Mouse (Mus musculus): ENCODE results near the gene Lsg1. TPM values are rescaled to one million over a fixed set of nuclear protein-coding genes. Genes with fewer than 3 reads are reported as not detected.

Gene Lsg1
- 11.2 and 11.9 TPM in 2 replicates for polyA plus RNA-seq (2012; rRNA removed)

DNA sequence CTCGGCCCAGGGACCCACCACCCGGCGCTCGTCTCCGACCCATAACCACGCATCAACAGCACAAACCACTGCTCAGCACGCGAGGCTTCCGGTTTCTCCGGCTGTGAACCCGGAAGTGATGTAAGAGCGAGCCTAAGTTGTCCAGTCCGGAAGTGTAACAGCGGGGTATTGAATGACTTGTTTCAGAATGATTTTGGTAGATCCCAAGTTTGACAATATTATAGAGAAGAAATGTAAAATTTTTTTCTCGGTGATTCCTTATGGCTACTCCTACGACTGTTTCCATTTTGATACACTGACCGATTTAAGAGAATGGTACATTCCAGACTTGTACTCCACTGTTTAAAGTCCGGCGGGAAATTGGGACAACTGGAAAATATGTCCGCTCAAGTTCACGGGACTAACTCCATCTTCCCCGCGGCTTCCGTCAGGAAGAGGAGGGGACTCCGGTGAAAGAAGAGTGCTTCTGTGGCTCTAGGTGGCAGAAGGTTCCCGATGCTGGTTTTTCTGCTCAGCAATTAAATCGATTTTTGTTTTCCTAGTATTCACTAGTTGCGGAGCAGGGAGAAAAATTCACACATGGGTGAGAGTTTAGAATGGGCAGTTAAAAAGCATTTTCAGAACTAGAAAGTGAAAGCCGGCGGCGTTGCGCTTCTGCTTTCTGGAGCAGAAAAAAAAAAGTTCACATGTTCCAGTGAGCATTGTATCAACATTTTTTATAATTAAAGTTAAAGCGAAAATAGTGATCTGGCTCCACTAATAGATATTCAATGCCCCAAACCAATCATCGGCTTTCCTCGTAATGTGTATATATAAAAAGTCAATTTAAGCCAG lies at the start of gene Lsg1:
Lsg1 (minus strand) TSS at position 99 of the 834 bp plus-strand sequence.
- peak within 1 kb of the TSS; percentile 100 for H3K4me3 ChIP-seq (ENCODE audit: control insufficient read depth, low read depth, low read length)
- peak within 1 kb of the TSS; percentile 97 for H3K27ac ChIP-seq (ENCODE audit: control insufficient read depth, insufficient read depth, low read depth, low read length)
- no peaks in the 10 kb centered on the region for H3K27me3 ChIP-seq (ENCODE audit: control insufficient read depth, insufficient read depth, low read length)
- peaks cover 3% of the 10 kb centered on the region for H3K36me3 ChIP-seq (ENCODE audit: control insufficient read depth, insufficient read depth, low read length)
- H3K4me1 ChIP-seq (ENCODE audit: control insufficient read depth, insufficient read depth, low read length) = peaks cover 2% of the 10 kb centered on the region
- TF ChIP-seq CTCF (IDR thresholded peaks at IDR 0.05; ENCODE audit: control insufficient read depth, insufficient read depth, insufficient replicate concordance, low read depth, low read length) (no peak), POLR2A (IDR thresholded peaks at IDR 0.05; ENCODE audit: control insufficient read depth, low read depth, low read length) (peak; percentile 66)

DNA sequence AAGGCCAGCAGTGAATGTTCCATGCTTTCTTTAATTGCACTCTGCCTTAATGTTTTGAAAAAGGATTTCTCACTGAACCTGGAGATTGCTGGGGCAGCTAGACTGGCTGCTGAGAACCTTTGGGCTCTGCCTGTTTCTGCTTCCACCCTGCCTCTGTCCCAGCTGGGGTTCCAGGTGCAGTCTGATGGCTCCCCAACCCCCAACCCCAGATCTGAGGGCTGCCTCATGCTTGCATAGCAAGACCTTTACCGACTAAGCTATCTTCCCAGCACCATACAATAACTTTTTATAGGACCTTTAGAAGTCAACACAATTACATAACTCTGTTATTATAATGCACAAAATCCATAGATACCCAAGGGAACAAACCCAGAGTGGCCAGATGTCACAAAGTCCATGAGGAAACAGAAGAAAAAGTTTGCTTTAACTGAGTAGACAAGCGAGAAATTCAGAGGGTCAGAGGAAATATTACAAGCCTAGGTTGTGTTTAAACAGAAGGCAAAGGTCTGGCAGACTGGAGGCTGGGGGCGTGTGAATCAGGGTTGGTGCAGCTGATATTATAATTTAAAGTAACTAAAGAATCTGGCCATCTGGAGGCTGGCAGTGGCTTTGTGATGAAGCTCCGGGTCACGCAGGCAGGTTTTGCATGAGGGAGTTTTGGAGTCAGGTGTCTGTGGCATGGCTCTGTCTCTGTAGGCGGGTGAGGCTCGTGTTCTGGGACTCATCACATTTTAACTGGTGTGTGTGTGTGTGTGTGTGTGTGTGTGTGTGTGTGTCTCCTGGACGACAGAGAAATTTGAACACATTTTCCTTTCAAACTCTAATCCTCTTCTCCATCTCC lies 46.7 kb upstream of the Lsg1 start:
- TF ChIP-seq POLR2A (IDR thresholded peaks at IDR 0.05; ENCODE audit: control insufficient read depth, low read depth, low read length) (no peak), CTCF (IDR thresholded peaks at IDR 0.05; ENCODE audit: control insufficient read depth, insufficient read depth, insufficient replicate concordance, low read depth, low read length) (no peak)
- Histone ChIP-seq H3K27me3 (ENCODE audit: control insufficient read depth, insufficient read depth, low read length) (no peaks in the 10 kb centered on the region), H3K4me1 (ENCODE audit: control insufficient read depth, insufficient read depth, low read length) (no peaks in the 10 kb centered on the region), H3K4me3 (ENCODE audit: control insufficient read depth, low read depth, low read length) (no peak overlapping the region), H3K27ac (ENCODE audit: control insufficient read depth, insufficient read depth, low read depth, low read length) (no peak overlapping the region), H3K36me3 (ENCODE audit: control insufficient read depth, insufficient read depth, low read length) (no peaks in the 10 kb centered on the region)

DNA sequence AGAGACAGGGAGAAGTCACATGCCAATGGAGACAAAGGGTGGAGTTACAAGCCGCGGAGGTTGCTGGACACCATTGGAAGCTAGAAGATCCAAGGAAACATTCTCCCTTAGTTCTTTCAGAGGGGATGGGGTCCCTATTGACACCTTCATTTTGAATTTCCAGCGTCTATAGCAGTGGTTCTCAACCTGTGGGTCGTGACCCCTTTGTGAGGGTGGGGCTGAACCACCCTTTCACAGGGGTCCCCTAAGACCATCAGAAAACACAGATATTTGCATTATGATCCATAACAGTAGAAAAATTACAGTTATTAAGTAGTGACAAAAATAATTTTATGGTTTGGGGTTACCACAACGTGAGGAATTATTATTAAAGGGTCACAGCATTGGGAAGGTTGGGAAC lies 42.1 kb upstream of the Lsg1 start:
- H3K36me3 ChIP-seq (ENCODE audit: control insufficient read depth, insufficient read depth, low read length) = no peaks in the 10 kb centered on the region
- H3K27me3 ChIP-seq (ENCODE audit: control insufficient read depth, insufficient read depth, low read length) = no peaks in the 10 kb centered on the region
- no peak overlapping the region for H3K27ac ChIP-seq (ENCODE audit: control insufficient read depth, insufficient read depth, low read depth, low read length)
- H3K4me1 ChIP-seq (ENCODE audit: control insufficient read depth, insufficient read depth, low read length) = no peaks in the 10 kb centered on the region; the same call in 1 of the 2 replicates
- no peak for TF ChIP-seq POLR2A (IDR thresholded peaks at IDR 0.05; ENCODE audit: control insufficient read depth, low read depth, low read length)
- no peak for TF ChIP-seq CTCF (IDR thresholded peaks at IDR 0.05; ENCODE audit: control insufficient read depth, insufficient read depth, insufficient replicate concordance, low read depth, low read length)
- H3K4me3 ChIP-seq (ENCODE audit: control insufficient read depth, low read depth, low read length) = no peak overlapping the region

DNA sequence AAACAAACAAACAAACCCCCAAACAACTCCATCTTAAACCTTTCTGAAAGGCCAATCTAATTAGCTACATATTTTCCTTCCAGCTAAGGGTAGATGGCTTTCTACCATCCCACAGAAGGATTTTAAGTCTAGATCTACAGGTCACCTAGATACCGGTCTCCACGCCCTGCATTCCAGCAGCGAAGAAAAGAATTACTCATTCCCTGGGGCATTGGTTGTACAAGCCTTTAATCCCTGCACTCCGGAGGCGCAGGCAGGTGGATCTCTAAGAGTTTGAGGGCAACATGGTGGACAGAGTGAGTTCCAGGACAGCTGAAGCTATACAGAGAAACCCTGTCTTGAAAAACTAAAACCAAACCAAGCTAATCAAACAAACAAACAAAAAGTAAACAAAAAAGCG lies 41.0 kb upstream of the Lsg1 start:
- Histone ChIP-seq H3K36me3 (ENCODE audit: control insufficient read depth, insufficient read depth, low read length) (no peaks in the 10 kb centered on the region), H3K27ac (ENCODE audit: control insufficient read depth, insufficient read depth, low read depth, low read length) (no peak overlapping the region)

DNA sequence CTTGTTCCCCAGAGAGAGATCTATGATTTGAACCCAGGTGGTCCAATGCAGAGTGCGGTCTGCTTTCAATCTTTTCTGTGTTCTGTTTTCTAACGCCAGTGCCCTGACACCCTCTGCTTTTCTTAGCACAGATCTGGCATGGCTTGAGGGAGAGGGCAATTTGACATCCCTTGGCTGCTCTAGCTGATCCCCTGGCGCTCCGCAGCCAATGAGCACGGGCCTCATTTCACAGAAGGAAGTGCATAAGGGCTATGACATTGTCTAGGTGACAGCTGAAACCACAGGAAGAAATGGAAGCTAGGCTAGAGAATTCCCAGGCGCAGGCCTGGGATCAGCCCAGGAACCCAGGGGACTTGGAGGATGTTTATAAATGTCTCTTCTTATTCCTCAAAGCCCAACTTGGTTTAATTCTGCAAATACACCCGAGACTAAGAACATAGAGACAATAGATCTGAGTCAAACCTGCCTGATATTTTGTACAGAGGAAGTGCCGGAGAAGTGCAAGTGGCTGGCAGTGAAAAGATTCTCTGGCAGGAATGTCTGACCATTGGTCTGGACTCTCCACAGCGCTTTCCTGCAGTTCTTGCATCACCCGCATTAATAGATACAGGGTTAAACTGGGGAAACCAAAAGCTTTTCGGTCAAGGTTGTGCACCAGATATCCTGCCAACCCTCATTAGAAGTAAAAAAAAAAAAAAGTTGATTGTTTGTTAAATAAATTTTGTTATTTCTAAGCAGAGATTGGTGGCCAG lies 40.4 kb upstream of the Lsg1 start:
- no peaks in the 10 kb centered on the region for H3K27me3 ChIP-seq (ENCODE audit: control insufficient read depth, insufficient read depth, low read length)
- no peak overlapping the region for H3K27ac ChIP-seq (ENCODE audit: control insufficient read depth, insufficient read depth, low read depth, low read length)
- H3K4me1 ChIP-seq (ENCODE audit: control insufficient read depth, insufficient read depth, low read length) = no peaks in the 10 kb centered on the region; the same call in 1 of the 2 replicates
- H3K36me3 ChIP-seq (ENCODE audit: control insufficient read depth, insufficient read depth, low read length) = no peaks in the 10 kb centered on the region
- TF ChIP-seq CTCF (IDR thresholded peaks at IDR 0.05; ENCODE audit: control insufficient read depth, insufficient read depth, insufficient replicate concordance, low read depth, low read length) (no peak), POLR2A (IDR thresholded peaks at IDR 0.05; ENCODE audit: control insufficient read depth, low read depth, low read length) (no peak)
- H3K4me3 ChIP-seq (ENCODE audit: control insufficient read depth, low read depth, low read length) = no peak overlapping the region

More for the DNA sequence above, 41.0 kb upstream of the Lsg1 start:
- TF ChIP-seq CTCF (IDR thresholded peaks at IDR 0.05; ENCODE audit: control insufficient read depth, insufficient read depth, insufficient replicate concordance, low read depth, low read length) = no peak
- TF ChIP-seq POLR2A (IDR thresholded peaks at IDR 0.05; ENCODE audit: control insufficient read depth, low read depth, low read length) = no peak
- Histone ChIP-seq H3K4me3 (ENCODE audit: control insufficient read depth, low read depth, low read length) (no peak overlapping the region), H3K27me3 (ENCODE audit: control insufficient read depth, insufficient read depth, low read length) (no peaks in the 10 kb centered on the region), H3K4me1 (ENCODE audit: control insufficient read depth, insufficient read depth, low read length) (no peaks in the 10 kb centered on the region; the same call in 1 of the 2 replicates)

DNA sequence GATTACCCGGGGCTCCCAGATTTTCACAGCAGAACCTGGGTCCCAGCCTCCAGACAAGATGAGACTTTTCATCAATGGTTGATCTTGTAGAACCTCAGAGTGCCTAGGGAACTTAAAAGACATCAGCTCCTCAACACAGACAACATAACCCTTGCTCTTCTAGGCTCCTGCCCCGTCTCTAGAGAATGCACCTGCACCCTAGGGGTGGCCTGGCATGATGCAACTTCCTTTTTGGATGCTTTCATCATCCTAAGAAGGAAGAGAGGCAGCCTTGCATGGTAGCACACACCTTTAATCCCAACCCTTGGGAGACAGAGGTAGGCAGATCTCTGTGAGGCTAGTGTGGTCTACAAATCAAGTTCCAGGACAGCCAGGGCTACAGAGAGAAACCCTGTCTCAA lies 37.2 kb upstream of the Lsg1 start:
- Histone ChIP-seq H3K27me3 (ENCODE audit: control insufficient read depth, insufficient read depth, low read length) (no peaks in the 10 kb centered on the region), H3K27ac (ENCODE audit: control insufficient read depth, insufficient read depth, low read depth, low read length) (no peak overlapping the region), H3K4me3 (ENCODE audit: control insufficient read depth, low read depth, low read length) (no peak overlapping the region), H3K4me1 (ENCODE audit: control insufficient read depth, insufficient read depth, low read length) (no peaks in the 10 kb centered on the region; the same call in 1 of the 2 replicates), H3K36me3 (ENCODE audit: control insufficient read depth, insufficient read depth, low read length) (no peaks in the 10 kb centered on the region)
- TF ChIP-seq POLR2A (IDR thresholded peaks at IDR 0.05; ENCODE audit: control insufficient read depth, low read depth, low read length) (no peak), CTCF (IDR thresholded peaks at IDR 0.05; ENCODE audit: control insufficient read depth, insufficient read depth, insufficient replicate concordance, low read depth, low read length) (no peak)
